Mouse (Mus musculus): ENCODE data around the gene Olfr784. TPM values are rescaled to one million over a fixed set of nuclear protein-coding genes. Genes with fewer than 3 reads are reported as not detected.

The Olfr784 gene
- not detected in 2 replicates for polyA plus RNA-seq (2012; ENCODE audit: low replicate concordance)

GRCm38 (mm10) chr10:129383783-129384182 lies at the start of gene Olfr784:
Gene Olfr784 (plus strand): TSS chr10:129384083.

GRCm38 (mm10) chr10:129348550-129348949 lies 35.3 kb upstream of the Olfr784 start, which contains the start of gene Olfr782:
Gene Olfr782 (plus strand): TSS chr10:129348850.

GRCm38 (mm10) chr10:129405126-129405525 lies 21.2 kb downstream of the Olfr784 start, which contains the start of gene Olfr785:
Gene Olfr785 (plus strand): TSS chr10:129405426.

GRCm38 (mm10) chr10:129427006-129427405 lies 43.1 kb downstream of the Olfr784 start, which contains the start of gene Olfr786:
Gene Olfr786 (plus strand): TSS chr10:129427306.

Other genes with a start within 250 kb of the Olfr784 start
- not detected in 2 replicates for gene Olfr770, start 245.1 kb upstream of the Olfr784 start, polyA plus RNA-seq (2012; ENCODE audit: low replicate concordance)
- not detected in 2 replicates for gene Olfr771, start 219.3 kb upstream of the Olfr784 start, polyA plus RNA-seq (2012; ENCODE audit: low replicate concordance)
- not detected in 2 replicates for gene Olfr772, start 206.2 kb upstream of the Olfr784 start, polyA plus RNA-seq (2012; ENCODE audit: low replicate concordance)
- not detected in 2 replicates for gene Olfr773, start 196.7 kb upstream of the Olfr784 start, polyA plus RNA-seq (2012; ENCODE audit: low replicate concordance)
- gene Olfr774, start 147.9 kb upstream of the Olfr784 start, polyA plus RNA-seq (2012; ENCODE audit: low replicate concordance) = not detected in 2 replicates
- not detected in 2 replicates for gene Olfr775, start 135.7 kb upstream of the Olfr784 start, polyA plus RNA-seq (2012; ENCODE audit: low replicate concordance)
- not detected in 2 replicates for gene Olfr776, start 125.0 kb upstream of the Olfr784 start, polyA plus RNA-seq (2012; ENCODE audit: low replicate concordance)
- gene Olfr777, start 112.6 kb upstream of the Olfr784 start, polyA plus RNA-seq (2012; ENCODE audit: low replicate concordance) = not detected in 2 replicates
- not detected in 2 replicates for gene Olfr780, start 66.0 kb upstream of the Olfr784 start, polyA plus RNA-seq (2012; ENCODE audit: low replicate concordance)
- gene Olfr781, start 55.2 kb upstream of the Olfr784 start, polyA plus RNA-seq (2012; ENCODE audit: low replicate concordance) = not detected in 2 replicates
- not detected in 2 replicates for gene Olfr782, start 35.2 kb upstream of the Olfr784 start, polyA plus RNA-seq (2012; ENCODE audit: low replicate concordance)
- gene Olfr785, start 21.3 kb downstream of the Olfr784 start, polyA plus RNA-seq (2012; ENCODE audit: low replicate concordance) = not detected in 2 replicates
- not detected in 2 replicates for gene Olfr786, start 43.2 kb downstream of the Olfr784 start, polyA plus RNA-seq (2012; ENCODE audit: low replicate concordance)
- not detected in 2 replicates for gene Olfr787, start 77.8 kb downstream of the Olfr784 start, polyA plus RNA-seq (2012; ENCODE audit: low replicate concordance)
- not detected in 2 replicates for gene Olfr788, start 86.9 kb downstream of the Olfr784 start, polyA plus RNA-seq (2012; ENCODE audit: low replicate concordance)
- gene Olfr789, start 100.7 kb downstream of the Olfr784 start, polyA plus RNA-seq (2012; ENCODE audit: low replicate concordance) = not detected in 2 replicates
- gene Olfr790, start 114.4 kb downstream of the Olfr784 start, polyA plus RNA-seq (2012; ENCODE audit: low replicate concordance) = not detected in 2 replicates
- gene Olfr791, start 137.7 kb downstream of the Olfr784 start, polyA plus RNA-seq (2012; ENCODE audit: low replicate concordance) = not detected in 2 replicates
- gene Olfr792, start 155.1 kb downstream of the Olfr784 start, polyA plus RNA-seq (2012; ENCODE audit: low replicate concordance) = not detected in 2 replicates
- not detected in 2 replicates for gene Olfr794, start 183.6 kb downstream of the Olfr784 start, polyA plus RNA-seq (2012; ENCODE audit: low replicate concordance)
- gene Olfr796, start 228.5 kb downstream of the Olfr784 start, polyA plus RNA-seq (2012; ENCODE audit: low replicate concordance) = not detected in 2 replicates
- not detected in 2 replicates for gene Olfr798, start 243.9 kb downstream of the Olfr784 start, polyA plus RNA-seq (2012; ENCODE audit: low replicate concordance)